Mouse (Mus musculus): ENCODE results near the gene Aff2. TPM values are rescaled to one million over a fixed set of nuclear protein-coding genes. Genes with fewer than 3 reads are reported as not detected.

Gene Aff2
- polyA plus RNA-seq, 1 experiment from 2014 or later, result 3.9 TPM

- no peak for DNase-seq (ENCODE audit: low spot score)
- H3K27me3 ChIP-seq (ENCODE audit: low read depth, poor library complexity, severe bottlenecking), result no peaks in the 10 kb centered on the region
- H3K4me3 ChIP-seq, result no peak overlapping the region
- no peaks in the 10 kb centered on the region for H3K36me3 ChIP-seq
- H3K9me3 ChIP-seq (replicated peaks), result no peaks in the 10 kb centered on the region
- WGBS, result 92% methylated on average over 4 of the region's 4 CpGs
- no peaks in the 10 kb centered on the region for H3K4me1 ChIP-seq
- H3K27ac ChIP-seq (replicated peaks), result no peak overlapping the region
Measured at GRCm38 (mm10) chrX:69811798-69812197, 451.7 kb downstream of the Aff2 start.

GRCm38 (mm10) chrX:69815054-69815453 is 455.0 kb downstream of the Aff2 start:
- H3K27ac ChIP-seq (replicated peaks), result no peak overlapping the region
- WGBS, result 85% methylated on average over 2 of the region's 2 CpGs

GRCm38 (mm10) chrX:69817679-69818078 is 457.6 kb downstream of the Aff2 start:
- no peaks in the 10 kb centered on the region for H3K36me3 ChIP-seq
- 92% methylated on average over 3 of the region's 3 CpGs for WGBS
- H3K9me3 ChIP-seq (replicated peaks), result no peaks in the 10 kb centered on the region
- no peaks in the 10 kb centered on the region for H3K4me1 ChIP-seq
- no peak overlapping the region for H3K27ac ChIP-seq (replicated peaks)
- H3K27me3 ChIP-seq (ENCODE audit: low read depth, poor library complexity, severe bottlenecking), result no peaks in the 10 kb centered on the region
- no peak for DNase-seq (ENCODE audit: low spot score)
- H3K4me3 ChIP-seq, result no peak overlapping the region

More at GRCm38 (mm10) chrX:69815054-69815453, 455.0 kb downstream of the Aff2 start:
- no peak for DNase-seq (ENCODE audit: low spot score)
- Histone ChIP-seq H3K27me3 (ENCODE audit: low read depth, poor library complexity, severe bottlenecking) (no peaks in the 10 kb centered on the region), H3K4me1 (no peaks in the 10 kb centered on the region), H3K9me3 (replicated peaks) (no peaks in the 10 kb centered on the region), H3K36me3 (no peaks in the 10 kb centered on the region), H3K4me3 (no peak overlapping the region)

- DNase-seq (ENCODE audit: low spot score), result no peak
- no peaks in the 10 kb centered on the region for H3K27me3 ChIP-seq (ENCODE audit: low read depth, poor library complexity, severe bottlenecking)
- whole genome bisulfite sequencing, result 72% methylated on average over 5 of the region's 5 CpGs
- no peaks in the 10 kb centered on the region for H3K4me1 ChIP-seq
- no peaks in the 10 kb centered on the region for H3K36me3 ChIP-seq
- no peak overlapping the region for H3K4me3 ChIP-seq
- no peak overlapping the region for H3K27ac ChIP-seq (replicated peaks)
- H3K9me3 ChIP-seq (replicated peaks), result no peaks in the 10 kb centered on the region
Measured at GRCm38 (mm10) chrX:69818188-69818587, 458.1 kb downstream of the Aff2 start.

- DNase-seq (ENCODE audit: low spot score), result no peak
- no peak overlapping the region for H3K4me3 ChIP-seq
- H3K9me3 ChIP-seq (replicated peaks), result no peaks in the 10 kb centered on the region
- no peak overlapping the region for H3K27ac ChIP-seq (replicated peaks)
- H3K4me1 ChIP-seq, result no peaks in the 10 kb centered on the region
- WGBS, result 98% methylated on average over 5 of the region's 5 CpGs
- H3K27me3 ChIP-seq (ENCODE audit: low read depth, poor library complexity, severe bottlenecking), result no peaks in the 10 kb centered on the region
- no peaks in the 10 kb centered on the region for H3K36me3 ChIP-seq
Measured at GRCm38 (mm10) chrX:69867601-69868000, 507.5 kb downstream of the Aff2 start.

GRCm38 (mm10) chrX:69891713-69892112 is 531.6 kb downstream of the Aff2 start:
- Histone ChIP-seq H3K27me3 (ENCODE audit: low read depth, poor library complexity, severe bottlenecking) (no peaks in the 10 kb centered on the region), H3K27ac (replicated peaks) (no peak overlapping the region), H3K4me1 (no peaks in the 10 kb centered on the region), H3K9me3 (replicated peaks) (no peaks in the 10 kb centered on the region), H3K36me3 (no peaks in the 10 kb centered on the region), H3K4me3 (no peak overlapping the region)
- DNase-seq (ENCODE audit: low spot score), result no peak
- 90% methylated on average over 3 of the region's 3 CpGs for WGBS

All from midbrain, embryonic 10.5 days (tissue).